Mouse (Mus musculus): ENCODE measurements around the gene Npc2. TPM values are rescaled to one million over a fixed set of nuclear protein-coding genes. Genes with fewer than 3 reads are reported as not detected.

Npc2 gene
- total and polyA plus RNA-seq, 3 experiments: 73.4 to 98.5 (median 89.0) TPM

DNA sequence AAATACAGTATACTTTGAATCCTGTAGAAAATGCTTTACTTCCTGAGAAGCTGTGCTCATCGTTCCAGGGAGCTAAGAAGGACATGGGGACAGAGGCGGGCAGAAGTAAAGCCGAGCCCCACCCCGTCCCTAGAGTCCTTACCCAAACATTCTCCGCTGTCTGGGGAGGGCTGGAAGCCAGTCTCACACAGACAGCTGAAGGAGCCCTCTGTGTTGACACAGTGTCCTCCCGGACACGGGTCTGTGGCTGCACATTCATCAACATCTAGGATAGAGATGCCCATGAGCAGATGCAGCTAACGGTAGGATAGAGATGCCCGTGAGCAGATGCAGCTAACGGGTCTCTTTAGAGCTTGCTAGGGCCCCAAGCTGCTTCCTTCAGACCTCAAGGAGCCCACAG, 17.9 kb upstream of the Npc2 start:
- peaks cover 10% of the 10 kb centered on the region for H3K27me3 ChIP-seq (replicated peaks)
- DNase-seq (ENCODE audit: extremely low read depth): no peak

DNA sequence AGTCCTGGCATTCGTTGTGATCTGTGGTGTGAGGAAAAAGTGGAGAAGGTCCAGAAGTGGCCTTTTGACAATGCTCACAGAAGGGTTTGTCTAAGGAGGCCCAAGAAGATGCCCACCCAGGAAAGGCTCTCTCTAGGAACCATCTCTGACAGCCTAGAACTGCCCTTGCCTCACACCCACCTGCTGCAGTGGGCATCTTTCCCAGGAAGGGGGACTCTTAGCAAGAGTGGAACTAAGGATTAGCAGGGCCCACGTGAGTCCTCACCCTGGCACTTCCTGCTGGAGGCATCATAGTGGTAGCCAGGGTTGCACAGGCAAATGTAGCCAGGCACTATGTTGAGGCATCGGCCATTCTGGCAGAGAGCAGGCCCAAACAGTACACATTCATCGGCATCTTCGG, 13.1 kb upstream of the Npc2 start:
- Histone ChIP-seq H3K9me3 (replicated peaks; ENCODE audit: low read length) (no peaks in the 10 kb centered on the region), H3K27ac (ENCODE audit: insufficient read depth, low read depth) (no peak overlapping the region), H3K27me3 (replicated peaks) (peaks cover 2% of the 10 kb centered on the region), H3K9ac (ENCODE audit: insufficient read depth, low read depth) (no peak overlapping the region), H3K4me3 (replicated peaks in 1 of 3; ENCODE audit: low read depth in 2 of 3, low read length in 2 of 3, poor library complexity in 1 of 3) (no peak overlapping the region), H3K4me2 (ENCODE audit: insufficient read depth, low read depth, poor library complexity, severe bottlenecking) (no peak overlapping the region), H3K36me3 (replicated peaks in 1 of 2; ENCODE audit: control insufficient read depth in 1 of 2, insufficient read depth in 1 of 2, low read length in 1 of 2) (no peaks in the 10 kb centered on the region), H3K4me1 (ENCODE audit: control insufficient read depth in 1 of 2, insufficient read depth in 2 of 2) (peaks cover 5 to 12% of the 10 kb centered on the region in 2 experiments), H3K79me2 (replicated peaks; ENCODE audit: control insufficient read depth, extremely low read depth, insufficient read depth, poor library complexity, severe bottlenecking) (no peaks in the 10 kb centered on the region)
- in situ Hi-C loops (cut with MboI; ENCODE audit: low pct_ligation_motif_present, low pct_unique_long_range_greater_than_20kb, low sequenced_read_pairs) (no loop called here), dilution Hi-C loops (cut with MboI; ENCODE audit: extremely low pct_ligation_motif_present, extremely low pct_unique_long_range_greater_than_20kb, low sequenced_read_pairs) (no loop called here)
- TF ChIP-seq RCOR1 (conservative IDR thresholded peaks at IDR 0.05; ENCODE audit: low read depth, low read length): no peak
- no peak for TF ChIP-seq CHD1 (IDR thresholded peaks at IDR 0.05; ENCODE audit: low read depth, low read length)
- TF ChIP-seq POLR2AphosphoS2 (IDR thresholded peaks at IDR 0.05; ENCODE audit: low read depth, low read length): no peak
- TF ChIP-seq MAFK (IDR thresholded peaks at IDR 0.05; ENCODE audit: insufficient replicate concordance, low read length): no peak
- no peak for TF ChIP-seq ETS1 (conservative IDR thresholded peaks at IDR 0.05; ENCODE audit: low read depth, low read length)
- no peak for TF ChIP-seq CHD2 (IDR thresholded peaks at IDR 0.05; ENCODE audit: low read length)
- no peak for TF ChIP-seq BHLHE40 (IDR thresholded peaks at IDR 0.05; ENCODE audit: low read depth, low read length)
- no peak for TF ChIP-seq KAT2A (IDR thresholded peaks at IDR 0.05; ENCODE audit: insufficient replicate concordance, low read length)
- no peak for TF ChIP-seq ZKSCAN1 (IDR thresholded peaks at IDR 0.05; ENCODE audit: borderline replicate concordance, low read depth, low read length)
- TF ChIP-seq GABPA (IDR thresholded peaks at IDR 0.05; ENCODE audit: insufficient replicate concordance, low read depth, low read length): no peak
- TF ChIP-seq RAD21 (IDR thresholded peaks at IDR 0.05; ENCODE audit: low read depth, low read length): no peak
- no peak for TF ChIP-seq ZNF384 (IDR thresholded peaks at IDR 0.05; ENCODE audit: low read depth, low read length)
- no peak for TF ChIP-seq HCFC1 (IDR thresholded peaks at IDR 0.05; ENCODE audit: low read depth, low read length)
- no peak for TF ChIP-seq MYC (IDR thresholded peaks at IDR 0.05; ENCODE audit: low read depth, low read length)
- no peak for TF ChIP-seq TBP (conservative IDR thresholded peaks at IDR 0.05; ENCODE audit: low read depth, low read length)
- no peak for TF ChIP-seq ZMIZ1 (IDR thresholded peaks at IDR 0.05; ENCODE audit: low read depth, low read length)
- TF ChIP-seq SIN3A (IDR thresholded peaks at IDR 0.05; ENCODE audit: low read length): no peak
- TF ChIP-seq USF2 (conservative IDR thresholded peaks at IDR 0.05; ENCODE audit: low read depth, low read length): no peak
- TF ChIP-seq USF1 (IDR thresholded peaks at IDR 0.05; ENCODE audit: low read depth, low read length): no peak
- no peak for TF ChIP-seq E2F4 (IDR thresholded peaks at IDR 0.05; ENCODE audit: insufficient replicate concordance, low read depth, low read length)
- DNase-seq (ENCODE audit: extremely low read depth): no peak

More for the DNA sequence above, 17.9 kb upstream of the Npc2 start:
- H3K9me3 ChIP-seq (replicated peaks; ENCODE audit: low read length): no peaks in the 10 kb centered on the region
- H3K4me1 ChIP-seq (ENCODE audit: control insufficient read depth in 1 of 2, insufficient read depth in 2 of 2): no peaks in the 10 kb centered on the region
- H3K4me2 ChIP-seq (ENCODE audit: insufficient read depth, low read depth, poor library complexity, severe bottlenecking): no peak overlapping the region
- H3K27ac ChIP-seq (ENCODE audit: insufficient read depth, low read depth): no peak overlapping the region
- in situ Hi-C loops (cut with MboI; ENCODE audit: low pct_ligation_motif_present, low pct_unique_long_range_greater_than_20kb, low sequenced_read_pairs): no loop called here
- H3K9ac ChIP-seq (ENCODE audit: insufficient read depth, low read depth): no peak overlapping the region
- TF ChIP-seq EP300 (IDR thresholded peaks at IDR 0.05; ENCODE audit: low read length): no peak
- dilution Hi-C loops (cut with MboI; ENCODE audit: extremely low pct_ligation_motif_present, extremely low pct_unique_long_range_greater_than_20kb, low sequenced_read_pairs): no loop called here
- no peaks in the 10 kb centered on the region for H3K36me3 ChIP-seq (replicated peaks in 1 of 2; ENCODE audit: control insufficient read depth in 1 of 2, insufficient read depth in 1 of 2, low read length in 1 of 2)
- no peak overlapping the region for H3K4me3 ChIP-seq (replicated peaks in 1 of 3; ENCODE audit: low read depth in 2 of 3, low read length in 2 of 3, poor library complexity in 1 of 3)
- H3K79me2 ChIP-seq (replicated peaks; ENCODE audit: control insufficient read depth, extremely low read depth, insufficient read depth, poor library complexity, severe bottlenecking): no peaks in the 10 kb centered on the region

Data from CH12.LX (cell line).